Mouse (Mus musculus) limb, embryonic 11.5 days (tissue): Measurements from ENCODE around the gene Gm21987. TPM values are rescaled to one million over a fixed set of nuclear protein-coding genes. Genes with fewer than 3 reads are reported as not detected.
"Not testable (repeated sequence)": the region's sequence is repeated elsewhere in the genome, so short reads cannot be mapped to it uniquely, and the experiment has no call there.

Source experiments
- ATAC-seq: fragments of 200-750 bp; cut with Nextera tagmentation; 2 replicates; pipeline ENCODE4 v1.8.0; 2017; ENCODE audit warnings: low read depth; ENCODE audit not compliant: insufficient number of reproducible peaks, low FRiP score, low TSS enrichment
- DNase-seq: peaks from one replicate; pipeline ENCODE4 v3.0.0-alpha.2; 2015; ENCODE audit warnings: low spot score
- H3K27ac ChIP-seq: fragments of 300-500 bp; sonication (generic); replicated peaks from 2 replicates; pipeline ENCODE4 v1.5.1; 2014; ENCODE audit warnings: low read depth, mild to moderate bottlenecking, low read length
- H3K27me3 ChIP-seq: fragments of 300-500 bp; sonication (generic); 2 replicates; pipeline ENCODE4 v1.6.1; 2014; ENCODE audit warnings: mild to moderate bottlenecking, low read length, mixed read lengths; ENCODE audit not compliant: control insufficient read depth, insufficient read depth
- H3K36me3 ChIP-seq: fragments of 300-500 bp; sonication (generic); 2 replicates; pipeline ENCODE4 v1.6.1; 2014; ENCODE audit warnings: mild to moderate bottlenecking, low read length, moderate library complexity, mixed read lengths; ENCODE audit not compliant: control insufficient read depth, insufficient read depth
- H3K4me1 ChIP-seq: fragments of 300-500 bp; sonication (generic); 2 replicates; pipeline ENCODE4 v1.6.1; 2014; ENCODE audit warnings: low read length, mixed read lengths; ENCODE audit not compliant: control insufficient read depth, insufficient read depth
- H3K4me2 ChIP-seq: fragments of 300-500 bp; sonication (generic); 2 replicates; pipeline ENCODE4 v1.6.1; 2014; ENCODE audit warnings: low read depth, mild to moderate bottlenecking, moderate library complexity; ENCODE audit not compliant: severe bottlenecking
- H3K4me3 ChIP-seq: fragments of 300-500 bp; sonication (generic); 2 replicates; pipeline ENCODE4 v1.5.1; 2014; ENCODE audit warnings: low read depth, low read length
- H3K9ac ChIP-seq: fragments of 300-500 bp; sonication (generic); 2 replicates; pipeline ENCODE4 v1.6.1; 2014; ENCODE audit warnings: mild to moderate bottlenecking, low read length
- H3K9me3 ChIP-seq: fragments of 300-500 bp; sonication (generic); 2 replicates; pipeline ENCODE4 v1.6.1; 2016; ENCODE audit warnings: low read length; ENCODE audit not compliant: control insufficient read depth
- WGBS: fragments of 180-500 bp; shearing (Covaris S2); extraction: QIAGEN DNeasy Blood & Tissue Kit; methylation state at CpG from one replicate; pipeline ENCODE4 v1.1.7; 2014; 5-methylcytosine and 5-hydroxymethylcytosine counted together
- polyA plus RNA-seq: library from polyadenylated mRNA; unstranded; fragments of >200 nt; fragmentation: Nextera tagmentation; extraction: Ambion mirVana; gene quantifications from 2 replicates; pipeline ENCODE4 v1.2.1, GENCODE M21; 2014

Gene Gm21987
- polyA plus RNA-seq, 1 experiment from 2014 or later, result not detected

DNA sequence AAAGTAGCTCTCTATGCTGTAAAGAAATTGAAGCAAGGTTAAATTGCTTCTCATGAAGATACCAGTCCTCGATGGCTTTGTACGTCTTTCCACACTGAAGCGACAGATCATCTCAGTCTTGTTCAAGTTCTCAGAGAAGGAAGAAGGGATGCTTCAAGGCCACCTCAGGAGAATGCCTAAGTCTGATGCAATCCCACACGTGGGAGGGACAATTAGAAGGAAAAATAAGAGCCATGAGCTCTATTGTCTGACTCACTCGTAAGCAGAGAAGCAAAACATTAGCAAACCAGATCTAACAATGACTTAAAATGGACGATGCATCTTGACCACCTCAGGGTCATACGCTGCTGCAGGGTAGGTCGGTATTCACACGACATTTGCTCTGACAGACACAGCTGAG lies 28.3 kb upstream of the Gm21987 start:
- H3K9me3 ChIP-seq, result no peaks in the 10 kb centered on the region
- H3K27me3 ChIP-seq, result no peaks in the 10 kb centered on the region
- DNase-seq (no peak), ATAC-seq (no peak)
- H3K9ac ChIP-seq, result no peak overlapping the region
- no peak overlapping the region for H3K4me3 ChIP-seq
- no peaks in the 10 kb centered on the region for H3K4me1 ChIP-seq
- H3K36me3 ChIP-seq, result no peaks in the 10 kb centered on the region
- no peak overlapping the region for H3K4me2 ChIP-seq
- WGBS, result 87% methylated on average over 9 of the region's 9 CpGs
- H3K27ac ChIP-seq, result no peak overlapping the region

DNA sequence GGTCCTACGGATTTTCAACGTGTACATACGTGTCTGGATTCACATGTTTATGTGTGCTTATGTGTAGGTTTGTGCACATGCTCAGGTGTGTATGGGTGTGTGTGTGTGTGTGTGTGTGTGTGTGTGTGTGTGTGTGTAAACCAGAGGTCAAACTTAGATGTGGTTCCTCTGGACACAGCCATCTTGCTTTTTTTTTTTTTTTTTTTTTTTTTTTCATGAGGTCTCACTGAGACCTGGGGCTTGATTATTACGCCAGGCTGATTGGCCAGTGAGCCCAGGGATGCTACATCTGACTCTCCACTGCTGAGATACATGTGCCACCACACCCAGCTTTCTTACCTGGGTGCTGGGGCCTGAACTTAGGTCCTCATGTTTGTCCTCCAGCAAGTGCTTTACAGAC lies 27.8 kb upstream of the Gm21987 start:
- Histone ChIP-seq H3K4me2 (no peak overlapping the region), H3K4me1 (no peaks in the 10 kb centered on the region), H3K9ac (no peak overlapping the region), H3K27me3 (no peaks in the 10 kb centered on the region), H3K4me3 (no peak overlapping the region), H3K27ac (no peak overlapping the region), H3K9me3 (no peaks in the 10 kb centered on the region), H3K36me3 (no peaks in the 10 kb centered on the region)
- DNase-seq (no peak), ATAC-seq (no peak)
- WGBS, result 93% methylated on average over 4 of the region's 4 CpGs

DNA sequence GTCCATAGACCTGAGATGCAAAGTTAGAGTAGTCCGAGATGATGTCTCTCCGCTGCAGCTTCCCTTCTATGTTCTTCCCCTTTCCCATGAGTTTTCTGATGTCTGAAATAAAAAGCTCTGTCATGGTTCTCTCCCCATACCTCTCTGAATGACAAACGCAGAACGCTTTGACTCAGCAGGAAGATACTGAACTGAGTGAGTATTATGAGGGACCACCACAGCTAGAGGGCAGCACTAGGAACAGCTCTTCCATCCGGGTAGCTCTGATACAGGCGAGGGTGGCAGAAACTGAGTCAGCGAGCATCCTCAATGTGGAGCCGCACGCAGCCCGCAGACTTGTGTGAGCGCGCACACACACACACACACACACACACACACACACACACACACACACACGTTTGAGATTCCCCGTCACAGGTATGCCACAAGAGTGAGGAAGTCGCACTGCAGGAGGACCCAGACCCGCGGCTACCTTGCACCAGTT lies 25.3 kb upstream of the Gm21987 start:
- H3K27me3 ChIP-seq, result no peaks in the 10 kb centered on the region
- no peaks in the 10 kb centered on the region for H3K9me3 ChIP-seq
- H3K27ac ChIP-seq, result no peak overlapping the region
- H3K4me3 ChIP-seq, result no peak overlapping the region
- H3K4me2 ChIP-seq, result peak overlapping the region; percentile 22; the same call in 1 of the 2 replicates
- DNase-seq (peak; percentile 68), ATAC-seq (no peak)
- no peaks in the 10 kb centered on the region for H3K4me1 ChIP-seq
- WGBS, result 31% methylated on average over 17 of the region's 17 CpGs
- H3K9ac ChIP-seq, result no peak overlapping the region
- no peaks in the 10 kb centered on the region for H3K36me3 ChIP-seq

DNA sequence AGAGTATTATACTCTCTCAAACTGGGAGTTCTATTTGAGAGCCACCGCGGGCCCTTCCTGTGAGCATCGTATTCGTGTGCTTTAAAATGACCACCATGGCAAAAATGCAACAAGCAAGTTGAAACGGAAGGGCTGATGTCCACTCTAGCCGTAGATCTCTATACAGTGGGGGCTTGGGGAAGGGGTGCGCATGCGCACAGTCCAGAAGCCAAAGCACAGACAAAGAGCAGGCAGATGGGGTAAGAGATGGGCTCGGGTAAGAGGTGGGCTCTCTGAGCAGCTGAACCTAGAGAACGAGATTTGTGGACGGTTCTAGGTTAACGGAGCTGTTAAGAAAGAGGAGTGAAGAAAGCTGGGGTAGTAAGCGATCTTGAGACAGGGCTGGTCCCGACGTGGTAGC lies 22.5 kb upstream of the Gm21987 start:
- Histone ChIP-seq H3K4me3 (no peak overlapping the region), H3K9ac (no peak overlapping the region), H3K27me3 (no peaks in the 10 kb centered on the region), H3K36me3 (no peaks in the 10 kb centered on the region), H3K4me2 (no peak overlapping the region), H3K4me1 (no peaks in the 10 kb centered on the region), H3K27ac (no peak overlapping the region), H3K9me3 (no peaks in the 10 kb centered on the region)
- ATAC-seq, result no peak
- DNase-seq, result no peak
- WGBS, result 89% methylated on average over 15 of the region's 15 CpGs

DNA sequence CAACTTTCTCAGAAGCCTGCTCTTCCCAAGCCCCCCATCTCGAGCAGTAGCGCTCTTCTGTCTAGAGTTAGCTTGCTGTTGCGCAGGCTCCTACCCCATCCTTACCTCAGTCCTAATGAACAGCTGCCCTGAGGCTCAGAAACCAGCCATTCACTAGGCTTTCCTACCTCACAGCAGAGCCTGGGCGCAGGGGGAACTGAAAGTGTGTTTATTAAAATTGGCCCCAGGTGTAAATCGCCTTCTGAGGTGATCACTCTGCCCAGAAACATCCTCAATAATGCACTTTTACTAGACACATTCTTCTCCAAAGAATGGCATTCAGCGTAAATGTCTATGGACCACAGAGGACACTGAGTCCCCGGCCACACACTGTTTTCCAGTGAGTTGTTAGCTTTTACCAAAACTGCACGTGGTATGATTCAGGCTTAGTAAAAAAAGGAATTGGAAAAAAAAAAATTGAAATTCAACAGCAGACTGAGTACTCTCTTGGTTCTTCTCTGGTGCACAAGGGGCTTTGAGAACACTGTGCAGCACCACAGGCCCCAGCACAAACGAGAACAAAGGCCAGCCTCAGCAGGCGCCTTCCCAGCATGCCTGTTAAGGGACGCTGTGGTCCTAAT lies 20.0 kb upstream of the Gm21987 start:
- Histone ChIP-seq H3K27me3 (no peaks in the 10 kb centered on the region), H3K4me2 (no peak overlapping the region), H3K4me3 (no peak overlapping the region), H3K4me1 (no peaks in the 10 kb centered on the region), H3K36me3 (no peaks in the 10 kb centered on the region), H3K27ac (no peak overlapping the region), H3K9me3 (no peaks in the 10 kb centered on the region), H3K9ac (no peak overlapping the region)
- DNase-seq (no peak), ATAC-seq (no peak)
- 81% methylated on average over 11 of the region's 11 CpGs for WGBS

DNA sequence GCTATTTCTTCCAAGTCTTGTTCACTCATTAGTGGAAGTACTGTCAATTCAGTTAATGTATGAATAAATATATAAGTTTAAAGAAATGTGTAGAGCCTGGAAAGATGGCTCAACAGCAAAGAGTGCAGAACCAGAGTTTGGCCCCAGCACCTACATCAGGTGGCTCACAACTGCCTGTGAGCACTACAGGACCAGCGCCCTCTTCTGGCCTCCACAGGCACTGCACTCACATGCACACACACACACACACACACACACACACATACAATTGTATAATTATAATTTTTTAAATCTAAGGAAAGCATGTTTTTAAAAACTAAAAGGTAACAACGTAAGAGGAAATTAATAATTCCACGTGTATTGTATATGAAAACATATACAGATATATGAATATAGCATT lies 17.5 kb upstream of the Gm21987 start:
- H3K27me3 ChIP-seq, result no peaks in the 10 kb centered on the region
- 90% methylated on average over 3 of the region's 3 CpGs for WGBS

DNA sequence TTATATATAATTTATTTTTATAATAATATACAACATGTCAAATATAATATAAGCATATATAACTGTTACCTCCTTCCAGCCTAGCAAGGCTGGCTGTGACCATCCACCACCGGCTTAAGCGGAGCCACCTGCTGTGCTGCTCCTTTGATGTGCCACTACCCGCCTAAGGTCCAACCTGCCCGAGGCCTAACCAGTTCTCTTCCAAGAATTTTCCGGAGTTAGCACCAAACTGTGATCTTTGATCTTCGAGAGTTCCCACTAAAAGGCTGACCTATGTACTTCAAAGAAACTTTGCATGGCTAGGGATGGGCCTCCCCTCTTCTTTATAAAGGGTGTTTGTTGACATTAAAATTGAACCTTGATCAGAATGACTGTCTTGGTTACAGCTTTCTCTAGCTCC lies 12.4 kb upstream of the Gm21987 start:
- Histone ChIP-seq H3K27ac (no peak overlapping the region), H3K9me3 (no peaks in the 10 kb centered on the region), H3K4me1 (no peaks in the 10 kb centered on the region), H3K4me2 (no peak overlapping the region), H3K4me3 (no peak overlapping the region), H3K36me3 (no peaks in the 10 kb centered on the region), H3K9ac (no peak overlapping the region), H3K27me3 (no peaks in the 10 kb centered on the region)
- DNase-seq (no peak), ATAC-seq (no peak)
- 16% methylated on average over 6 of the region's 6 CpGs for WGBS

More for the DNA sequence above, 17.5 kb upstream of the Gm21987 start:
- H3K27ac ChIP-seq, result no peak overlapping the region
- no peak for DNase-seq
- ATAC-seq, result no peak
- H3K9me3 ChIP-seq, result no peaks in the 10 kb centered on the region
- H3K36me3 ChIP-seq, result no peaks in the 10 kb centered on the region
- H3K4me2 ChIP-seq, result no peak overlapping the region
- no peak overlapping the region for H3K9ac ChIP-seq
- H3K4me1 ChIP-seq, result no peaks in the 10 kb centered on the region
- no peak overlapping the region for H3K4me3 ChIP-seq

DNA sequence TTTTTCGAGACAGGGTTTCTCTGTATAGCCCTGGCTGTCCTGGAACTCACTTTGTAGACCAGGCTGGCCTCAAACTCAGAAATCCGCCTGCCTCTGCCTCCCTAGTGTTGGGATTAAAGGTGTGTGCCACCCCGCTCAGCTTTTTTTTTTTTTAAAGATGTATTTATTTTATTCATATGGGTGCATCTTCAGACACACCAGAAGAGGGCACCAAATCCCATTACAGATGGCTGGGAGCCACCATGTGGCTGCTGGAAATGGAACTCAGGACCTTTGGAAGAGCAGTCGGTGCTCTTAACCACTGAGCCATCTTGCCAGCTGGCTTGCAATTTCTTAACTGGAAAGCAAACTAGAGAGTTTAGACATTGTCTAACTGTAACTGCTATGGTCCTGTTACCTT lies 8.8 kb upstream of the Gm21987 start:
- ATAC-seq, H3K9me3 ChIP-seq, H3K27me3 ChIP-seq, H3K27ac ChIP-seq, H3K4me1 ChIP-seq, DNase-seq, H3K9ac ChIP-seq, H3K4me2 ChIP-seq, H3K4me3 ChIP-seq, H3K36me3 ChIP-seq: not testable (repeated sequence)
- WGBS, result 85% methylated on average over 4 of the region's 4 CpGs
